Mouse (Mus musculus) cerebellum, adult 11 months (tissue): ENCODE results near the gene Tnfrsf4.
A peak's percentile ranks its signal among the peaks of the same experiment; 100 is the strongest.

Experiments
- DNase-seq: peaks from one replicate; pipeline ENCODE4 v3.0.0; 2022

Tnfrsf4 gene

DNA sequence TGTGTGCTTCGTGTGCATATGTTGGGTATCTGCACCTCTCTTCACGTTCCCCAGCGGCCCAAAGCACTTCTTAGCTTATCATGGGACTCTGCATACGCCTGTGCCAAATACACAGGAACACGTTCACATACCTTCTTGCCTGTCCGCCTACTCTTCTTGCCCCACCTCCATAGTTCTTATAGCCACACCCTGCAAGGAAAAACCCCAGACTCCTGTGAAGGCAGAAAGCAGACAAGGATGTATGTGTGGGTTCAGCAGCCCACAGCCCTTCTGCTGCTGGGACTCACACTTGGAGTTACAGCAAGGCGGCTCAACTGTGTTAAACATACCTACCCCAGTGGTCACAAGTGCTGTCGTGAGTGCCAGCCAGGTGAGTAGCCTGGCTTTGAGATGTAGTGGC is at the start of gene Tnfrsf4:
TSS of gene Tnfrsf4 (plus strand) at position 207 of the 400 bp plus-strand sequence.
- no peak for DNase-seq

DNA sequence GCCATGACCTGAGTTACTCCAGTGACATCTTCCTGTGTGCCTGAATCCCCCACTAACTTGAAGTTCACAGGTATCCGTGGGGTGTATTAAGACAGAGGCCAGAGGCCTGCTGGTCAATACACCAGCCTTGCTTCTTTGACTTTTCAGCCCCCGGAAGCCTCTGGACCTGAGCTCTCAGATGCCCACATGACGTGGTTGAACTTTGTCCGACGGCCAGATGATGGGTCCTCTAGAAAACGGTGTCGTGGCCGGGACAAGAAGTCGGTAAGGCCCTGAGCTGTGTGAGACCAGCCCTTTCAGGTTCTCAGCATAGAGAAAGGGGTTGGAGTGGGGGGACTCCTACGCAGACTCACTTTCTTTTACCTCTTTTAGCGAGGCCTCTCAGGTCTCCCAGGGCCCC is 49.2 kb upstream of the Tnfrsf4 start:
- DNase-seq, result no peak

DNA sequence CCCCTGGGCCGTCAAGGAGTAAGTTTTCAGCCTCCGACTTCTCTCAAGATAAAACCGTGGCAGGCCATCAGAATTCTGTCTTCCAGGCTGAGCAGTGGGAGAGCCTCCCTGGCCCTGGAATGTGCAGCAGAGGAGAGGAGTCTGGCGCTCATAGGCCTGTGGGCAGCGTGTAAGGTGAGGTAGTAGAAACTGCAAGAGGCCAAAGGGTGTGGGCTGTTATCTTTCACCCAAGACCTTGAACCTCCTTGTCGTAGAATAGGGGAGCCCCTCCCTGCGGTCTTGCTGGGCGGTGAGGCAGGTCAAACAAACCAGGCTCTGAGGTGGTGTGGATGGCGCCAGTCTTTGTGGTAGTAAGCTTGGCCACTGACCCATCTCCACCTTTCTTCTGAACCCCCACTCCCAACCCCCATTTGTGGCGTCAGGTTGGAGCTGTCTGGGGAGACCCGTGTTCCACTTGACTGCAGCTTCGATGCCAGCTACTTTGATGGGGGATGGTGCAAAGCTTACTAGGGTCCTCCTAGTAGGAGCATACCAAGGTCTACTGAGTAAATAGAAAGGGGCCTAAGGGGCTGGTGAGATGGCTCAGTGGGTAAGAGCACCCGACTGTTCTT is 44.5 kb upstream of the Tnfrsf4 start:
- DNase-seq, result no peak

DNA sequence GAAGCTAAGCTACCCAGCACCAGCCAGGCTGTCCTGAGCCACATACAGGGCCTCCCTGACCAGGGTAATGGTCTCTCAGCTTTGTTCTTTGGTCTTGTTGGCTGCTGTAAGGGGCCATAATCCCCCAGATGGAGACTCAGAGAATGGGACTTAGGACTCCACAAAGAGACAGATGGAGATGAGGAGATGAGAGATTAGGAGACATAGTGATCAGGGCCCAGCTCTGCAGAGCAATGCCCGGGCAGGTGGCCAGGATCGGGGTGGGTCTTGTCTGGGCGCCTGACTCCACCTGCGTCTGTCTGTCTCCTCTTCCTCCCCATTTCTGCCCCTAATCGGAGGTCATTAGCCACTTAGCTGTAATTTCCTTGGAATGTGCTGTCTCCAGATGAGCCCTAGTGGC is 43.4 kb upstream of the Tnfrsf4 start:
- DNase-seq, result no peak

DNA sequence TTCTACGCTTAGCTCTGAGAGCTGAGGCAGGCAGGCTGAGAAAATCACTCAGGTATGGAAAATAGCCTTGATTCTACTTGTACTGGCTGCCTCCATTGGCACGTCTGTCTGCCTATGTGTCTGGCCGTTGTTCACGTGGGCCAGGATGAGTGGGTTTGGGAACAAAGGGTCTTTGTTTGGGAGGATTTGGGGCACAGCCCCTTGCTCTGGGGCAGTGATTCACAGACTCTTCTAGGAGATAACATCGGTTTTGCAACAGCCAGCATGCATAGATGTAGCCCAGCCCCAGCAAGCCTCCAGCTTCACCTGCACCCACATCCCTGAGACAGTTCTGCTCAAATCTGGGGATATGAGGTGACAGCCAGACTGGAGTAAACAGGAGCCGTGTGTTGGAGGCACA is 41.0 kb upstream of the Tnfrsf4 start:
- no peak for DNase-seq

DNA sequence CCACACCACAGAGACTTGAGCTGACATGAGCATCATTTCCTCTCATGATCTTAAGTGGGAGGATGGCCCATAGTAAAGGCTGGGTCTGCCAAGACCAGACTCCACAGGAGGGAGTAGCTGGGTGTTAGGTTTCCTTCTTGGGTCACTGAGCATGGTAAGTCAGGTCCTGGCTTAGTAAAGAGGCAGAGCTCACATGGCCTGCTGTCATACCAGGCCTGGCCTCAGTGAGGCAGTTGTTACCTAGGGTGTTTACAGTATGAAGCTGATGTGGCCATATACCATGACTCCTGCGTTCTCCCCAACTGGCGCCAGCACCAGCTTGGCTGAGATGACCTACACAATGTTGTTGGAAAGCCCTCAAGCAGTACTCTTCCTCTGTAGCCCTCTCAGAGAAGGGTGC is 40.4 kb upstream of the Tnfrsf4 start:
- no peak for DNase-seq

DNA sequence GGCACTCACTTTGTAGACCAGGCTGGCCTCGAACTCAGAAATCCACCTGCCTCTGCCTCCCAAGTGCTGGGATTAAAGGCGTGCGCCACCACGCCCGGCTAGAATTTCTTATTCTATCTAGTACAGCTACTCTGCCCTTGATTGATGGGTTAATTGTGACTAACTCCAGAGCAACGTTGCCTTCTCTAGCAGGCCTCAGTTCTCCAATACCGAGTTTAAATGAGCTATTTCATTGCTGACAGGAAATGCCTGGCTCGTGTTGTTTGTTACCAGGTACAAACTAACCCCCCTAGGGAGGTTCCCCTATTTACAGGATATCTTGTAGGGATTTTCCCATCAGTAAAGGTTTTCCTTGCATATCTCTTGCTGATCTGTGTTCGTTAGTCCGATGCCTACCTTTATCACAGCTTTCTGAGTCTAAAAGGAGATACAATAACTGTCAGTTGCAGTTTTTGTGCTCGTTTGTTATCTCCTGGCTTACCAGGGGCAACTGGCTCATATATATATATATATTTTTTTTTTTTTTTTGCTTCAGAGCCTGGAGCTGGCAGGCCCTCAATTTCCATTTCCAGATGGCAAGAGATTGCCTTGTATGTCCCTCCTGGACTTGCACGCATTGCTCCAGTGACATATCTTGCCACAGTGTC is 32.1 kb upstream of the Tnfrsf4 start:
- no peak for DNase-seq

DNA sequence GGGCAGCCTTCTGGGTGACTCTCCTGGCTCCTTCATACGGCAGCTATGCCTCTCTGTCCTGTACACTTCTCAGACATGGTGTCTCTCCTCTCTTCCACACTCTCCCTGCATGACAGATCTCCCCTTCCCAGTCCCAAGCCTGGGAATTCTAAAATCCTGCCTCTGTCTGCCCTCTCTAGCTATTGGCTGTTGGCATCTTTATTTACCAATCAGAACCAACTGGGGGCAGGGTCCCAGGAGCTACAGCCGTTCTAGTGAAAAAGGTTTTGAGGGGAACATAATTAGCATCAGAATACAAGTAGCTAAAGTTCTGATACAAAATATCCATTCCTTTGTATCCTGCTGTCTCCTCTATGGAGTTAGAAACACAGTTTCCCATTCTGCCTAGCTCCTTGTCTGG is 29.9 kb upstream of the Tnfrsf4 start:
- no peak for DNase-seq

DNA sequence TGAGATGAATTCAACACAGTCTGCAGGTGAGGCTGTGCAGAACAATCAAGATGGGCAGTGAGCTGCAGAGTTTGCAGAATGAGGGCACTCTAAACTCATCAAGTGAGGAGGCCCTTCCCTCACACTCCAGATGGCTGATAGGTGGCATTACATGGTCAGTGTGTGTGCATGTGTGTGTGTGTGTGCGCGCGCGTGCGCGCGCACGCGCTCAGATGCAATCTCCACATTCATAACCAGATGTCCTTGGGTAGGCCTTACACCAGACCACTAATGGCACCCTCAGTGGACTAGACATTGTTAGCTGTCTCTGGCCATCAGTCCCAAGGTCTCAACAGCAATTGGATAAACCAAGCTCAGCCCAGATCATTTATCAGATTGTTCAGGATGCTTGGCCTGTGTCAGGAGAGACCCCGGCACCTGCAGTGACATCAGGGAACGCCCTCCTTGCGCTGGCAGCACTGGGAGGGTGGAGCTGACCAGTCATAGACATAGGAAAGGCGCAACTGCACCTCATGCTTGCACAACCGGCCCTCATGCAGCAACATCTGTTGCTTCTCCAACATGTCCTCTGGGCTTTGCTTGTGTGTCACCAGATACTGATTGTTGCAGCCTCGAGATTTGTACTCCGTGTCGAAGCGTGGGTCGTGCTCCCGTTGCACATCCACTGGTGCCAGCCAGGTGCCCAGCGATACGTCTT is 22.3 kb upstream of the Tnfrsf4 start:
- peak; percentile 61 for DNase-seq

DNA sequence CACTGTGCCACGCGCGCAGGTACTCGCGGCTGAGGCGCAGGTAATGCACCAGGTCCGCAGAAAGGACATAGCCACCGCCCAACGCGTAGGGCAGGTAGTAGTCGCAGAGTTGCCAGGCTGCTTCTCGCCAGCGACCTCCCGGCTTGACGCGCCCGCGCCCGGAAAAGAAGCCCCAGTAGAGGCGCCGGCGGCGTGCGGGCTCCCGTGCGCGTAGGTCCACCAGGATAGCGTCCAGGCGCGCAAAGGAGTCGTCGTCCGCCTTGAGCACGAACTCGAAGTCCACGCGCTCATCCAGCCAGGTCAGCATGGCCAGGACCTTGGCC is 21.8 kb upstream of the Tnfrsf4 start:
- DNase-seq, result no peak

DNA sequence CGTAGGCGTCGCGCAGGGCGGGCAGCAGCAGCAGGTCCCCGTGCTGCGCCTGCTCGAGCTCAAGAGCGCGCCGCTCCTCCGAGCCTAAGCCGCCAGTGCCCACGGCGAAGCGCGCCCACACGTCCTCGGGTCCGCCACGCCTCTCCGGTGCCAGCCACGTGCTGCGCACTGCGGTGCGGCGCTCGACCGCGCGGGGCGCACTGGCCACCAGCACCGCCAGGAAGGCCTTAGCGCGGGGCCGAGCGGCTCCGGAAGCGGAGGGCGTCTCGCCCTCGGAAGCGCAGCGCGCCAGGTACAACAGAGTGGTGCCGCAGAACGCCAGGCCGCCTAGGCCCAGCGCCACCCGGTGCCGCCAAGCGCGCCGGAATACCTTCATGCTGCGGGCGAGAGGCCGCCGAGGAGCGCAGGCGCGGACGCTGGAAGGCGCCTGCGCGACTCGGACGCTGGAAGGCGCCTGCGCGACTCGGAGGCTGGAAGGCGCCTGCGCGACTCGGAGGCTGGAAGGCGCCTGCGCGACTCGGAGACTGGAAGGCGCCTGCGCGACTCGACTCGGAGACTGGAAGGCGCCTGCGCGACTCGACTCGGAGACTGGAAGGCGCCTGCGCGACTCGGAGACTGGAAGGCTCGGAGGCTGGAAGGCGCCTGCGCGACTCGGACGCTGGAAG is 21.3 kb upstream of the Tnfrsf4 start, which contains the start of the genes B3galt6 and Sdf4:
TSS of gene B3galt6 (minus strand) at position 409 of the 665 bp plus-strand sequence.
TSS of gene Sdf4 (plus strand) at position 632 of the 665 bp plus-strand sequence.
- peak; percentile 87 for DNase-seq

DNA sequence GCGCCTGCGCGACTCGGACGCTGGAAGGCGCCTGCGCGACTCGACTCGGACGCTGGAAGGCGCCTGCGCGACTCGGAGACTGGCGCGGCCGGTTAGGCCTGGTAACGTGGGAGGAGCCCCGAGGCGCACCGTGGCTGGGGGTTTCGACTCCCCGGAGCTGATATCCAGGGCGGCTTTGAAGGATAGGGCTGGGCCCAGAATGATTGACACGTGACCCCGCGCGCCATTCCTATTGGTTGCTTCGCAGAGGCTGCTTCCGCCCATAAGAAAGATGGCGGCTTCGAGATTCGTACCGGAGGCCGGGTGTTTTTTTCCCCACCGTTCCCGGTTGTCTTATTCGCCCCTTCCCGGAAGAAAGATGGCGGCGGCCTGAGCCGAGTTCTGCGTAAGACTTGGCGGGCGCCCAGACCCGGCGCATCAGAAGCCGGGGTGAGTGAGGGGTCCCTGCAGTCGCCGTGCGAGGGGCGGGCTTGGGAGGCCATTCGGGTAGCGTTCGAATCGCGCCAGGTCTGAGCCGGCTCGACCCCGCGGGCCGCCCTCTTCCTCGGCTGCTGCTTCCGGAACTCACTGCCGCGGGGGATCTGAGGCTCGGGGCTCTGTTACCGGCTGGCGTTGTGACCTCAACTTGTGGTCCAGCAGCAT is 20.6 kb upstream of the Tnfrsf4 start:
- DNase-seq, result peak; percentile 96

DNA sequence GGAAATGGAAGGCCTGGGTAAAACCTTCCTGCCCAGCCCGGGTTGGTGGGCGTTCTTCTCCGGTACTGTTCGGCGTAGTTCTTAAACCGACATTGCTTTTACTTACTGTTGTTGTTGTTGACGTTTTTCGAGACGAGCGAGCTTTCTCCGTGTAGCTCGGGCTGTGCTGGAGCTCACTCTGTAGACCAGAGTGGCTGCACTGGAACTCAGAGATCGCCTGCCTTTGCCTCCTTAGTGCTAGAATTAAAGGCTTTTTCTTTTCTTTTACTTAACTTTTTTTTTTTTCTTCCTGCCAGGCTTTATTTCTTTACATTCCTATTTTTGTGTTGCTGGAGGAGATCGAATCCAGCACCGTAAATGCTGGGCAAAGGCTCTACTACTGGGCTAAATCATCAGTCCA is 20.0 kb upstream of the Tnfrsf4 start:
- no peak for DNase-seq

DNA sequence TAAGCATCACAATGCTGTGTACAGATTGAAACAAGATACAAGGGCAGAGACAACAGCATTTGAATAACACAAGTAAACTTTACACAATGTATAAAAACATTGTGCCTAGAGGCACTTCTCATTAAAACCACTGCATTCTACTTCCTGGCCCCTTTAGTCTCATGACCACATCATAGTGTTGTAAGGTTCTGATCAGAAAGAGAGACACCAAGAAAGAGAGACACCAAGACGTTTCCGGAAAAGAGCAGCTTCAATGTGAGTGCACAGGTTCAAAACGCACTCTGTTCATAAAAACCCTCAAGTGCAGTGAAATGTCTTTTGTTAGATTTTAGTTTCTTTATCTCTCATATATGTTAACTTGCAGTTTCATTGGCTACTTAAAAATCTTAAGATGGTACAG is 9.5 kb upstream of the Tnfrsf4 start:
- no peak for DNase-seq

DNA sequence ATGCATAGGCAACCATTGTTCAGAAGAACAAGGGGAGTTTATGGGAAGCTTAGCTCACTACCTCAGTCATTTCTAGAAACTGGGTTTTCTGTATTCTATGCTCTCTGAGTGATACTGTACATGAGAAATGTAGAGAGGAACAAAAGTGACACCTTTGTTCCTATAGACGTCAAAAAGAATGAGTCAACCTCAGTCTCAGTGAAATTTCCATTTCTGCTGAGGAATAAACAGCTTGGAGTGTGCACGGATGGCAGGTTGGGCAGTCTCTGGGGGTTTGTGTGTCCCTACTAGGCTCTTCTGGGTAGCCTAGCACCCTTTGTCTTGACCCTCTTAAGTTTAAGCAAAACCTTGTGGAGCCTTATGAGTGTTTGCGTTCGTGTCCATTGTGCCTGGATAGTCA is 5.3 kb upstream of the Tnfrsf4 start:
- no peak for DNase-seq

DNA sequence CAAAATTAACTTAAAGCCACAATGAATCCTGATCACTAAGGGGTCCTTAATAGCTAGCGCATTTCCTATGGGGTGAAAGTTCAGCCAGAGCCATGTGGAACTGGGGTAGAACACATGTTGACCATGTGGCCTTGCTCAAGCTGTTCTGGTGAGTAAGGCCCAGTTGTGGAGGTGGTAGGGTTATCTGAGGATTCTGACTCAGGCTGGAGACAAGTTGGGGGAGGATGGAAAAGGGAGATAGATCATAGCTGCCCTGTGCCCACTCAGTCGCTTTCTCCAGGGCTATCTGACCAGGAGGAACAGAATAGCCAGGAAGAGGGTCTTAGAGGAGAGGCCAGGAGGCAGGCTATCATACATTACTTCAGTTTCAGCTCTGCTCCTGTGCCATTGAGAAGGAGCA is 793 bp downstream of the Tnfrsf4 start:
- DNase-seq, result no peak

DNA sequence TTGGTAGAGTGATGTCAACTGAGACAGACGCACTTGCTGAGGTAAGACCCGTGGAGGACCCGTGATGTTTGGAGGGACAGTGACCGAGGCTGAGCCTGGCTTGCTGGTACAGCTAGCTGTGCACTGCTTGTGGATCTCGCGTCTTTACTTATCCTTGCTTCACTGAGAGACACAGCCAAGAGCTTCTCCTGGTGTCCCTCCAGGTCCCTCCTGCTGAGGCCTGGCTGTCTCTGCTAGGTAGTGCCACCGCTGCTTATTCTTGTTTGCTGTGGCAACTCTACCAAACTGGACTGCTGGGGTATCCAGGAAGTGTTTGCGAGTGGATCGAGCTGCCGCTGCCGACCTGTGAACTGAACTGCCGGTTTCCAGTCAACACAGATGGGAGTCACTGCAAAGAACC is 6.1 kb downstream of the Tnfrsf4 start:
- no peak for DNase-seq

DNA sequence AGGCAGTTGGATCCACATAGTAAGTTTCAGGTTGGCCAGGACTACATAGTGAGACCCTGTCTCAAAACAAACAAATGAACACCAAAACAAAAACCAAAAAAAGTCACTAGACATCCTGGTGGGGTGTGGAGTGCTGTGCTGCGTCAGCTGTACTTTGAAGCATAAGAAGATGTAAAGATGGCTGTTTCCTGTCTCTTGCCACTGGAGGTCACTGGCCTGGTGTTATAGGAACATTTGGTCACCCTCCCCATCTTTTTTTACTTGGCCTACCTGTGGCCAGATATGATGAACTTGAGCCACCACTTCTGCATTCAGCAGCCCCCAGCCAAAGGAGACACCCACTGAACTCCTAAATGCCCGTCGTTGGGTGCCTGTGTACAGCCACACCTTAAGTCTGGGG is 7.7 kb downstream of the Tnfrsf4 start:
- DNase-seq, result no peak

DNA sequence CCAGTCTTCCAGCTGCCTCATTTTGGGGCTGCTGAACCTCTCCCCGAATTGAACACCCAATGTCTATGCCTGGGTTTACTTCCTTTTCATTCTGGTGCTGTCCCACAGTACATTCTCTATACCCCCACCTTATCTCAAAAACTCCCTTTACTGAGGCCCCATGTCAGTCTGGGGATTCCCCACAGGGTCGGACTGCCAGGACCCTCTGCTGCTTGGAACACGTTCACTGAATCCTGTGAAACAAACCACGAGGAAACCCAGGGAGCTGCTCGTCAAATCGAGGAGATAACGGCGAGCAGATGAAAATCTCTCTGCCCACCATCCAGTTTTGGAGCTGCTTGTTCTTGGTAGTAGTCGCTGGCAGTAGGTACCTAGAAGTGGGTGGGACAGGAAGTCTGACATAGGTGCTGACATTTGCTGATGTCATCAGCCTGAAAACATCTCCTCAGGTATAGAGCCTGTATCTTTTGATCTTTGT is 8.3 kb downstream of the Tnfrsf4 start:
- DNase-seq, result no peak

DNA sequence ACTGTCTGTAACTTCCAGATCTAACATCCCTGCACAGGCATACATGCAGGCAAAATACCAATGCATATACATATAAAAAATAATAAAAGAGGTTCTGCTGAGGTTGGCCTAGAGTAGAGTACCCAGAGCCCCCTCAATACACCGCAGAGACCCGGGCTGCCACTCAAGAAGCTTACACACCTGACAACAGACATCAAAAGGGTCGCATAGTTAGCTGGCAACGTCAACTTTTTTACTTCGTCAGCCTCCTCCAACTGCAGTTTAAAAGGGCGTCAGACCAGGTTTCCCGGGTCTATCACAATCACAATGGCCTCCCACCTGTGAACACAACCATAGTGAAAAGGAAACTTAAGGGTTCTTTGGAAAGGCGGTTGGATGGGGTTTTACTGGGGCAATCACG is 9.9 kb downstream of the Tnfrsf4 start:
- DNase-seq, result no peak

DNA sequence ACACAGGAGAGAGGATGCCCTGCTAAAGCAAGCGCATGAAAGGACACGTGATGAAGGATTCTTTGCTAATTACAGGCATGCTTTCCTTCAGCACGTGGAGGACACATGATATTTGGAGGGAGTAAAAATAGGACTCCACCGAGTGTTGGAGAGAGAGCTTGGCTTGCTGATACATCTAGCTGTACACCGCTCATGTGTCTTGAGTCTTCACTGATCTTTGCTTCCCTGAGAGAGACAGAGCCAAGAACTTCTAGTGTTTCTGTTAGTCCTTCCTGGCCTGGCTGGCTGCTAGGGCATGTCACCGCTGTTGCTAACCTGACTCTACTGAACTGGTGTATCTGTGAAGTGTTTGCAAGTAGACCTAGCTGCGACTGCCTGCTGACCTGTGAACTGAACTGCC is 10.5 kb downstream of the Tnfrsf4 start:
- no peak for DNase-seq

DNA sequence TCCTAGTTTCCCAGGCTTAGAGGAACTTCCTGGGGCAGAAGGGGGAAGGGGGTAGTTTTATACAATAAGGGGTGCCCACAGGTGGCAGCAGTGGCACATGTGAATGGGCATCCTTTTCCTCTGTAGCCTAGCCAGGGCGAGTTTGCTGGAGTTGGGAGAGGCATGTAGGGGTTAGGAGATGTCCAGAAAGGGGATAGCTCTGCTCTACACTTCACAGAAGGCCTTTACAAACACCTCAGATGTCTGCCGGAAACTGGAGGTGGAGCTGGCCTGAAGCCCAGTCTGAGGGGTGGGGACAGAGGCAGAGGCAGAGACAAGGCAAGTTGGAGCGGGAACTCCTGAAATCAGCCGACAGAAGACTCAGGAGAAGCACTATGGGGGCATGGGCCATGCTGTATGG is 12.4 kb downstream of the Tnfrsf4 start, which contains the start of gene Tnfrsf18:
TSS of gene Tnfrsf18 (plus strand) at position 152 of the 400 bp plus-strand sequence.
- DNase-seq, result no peak

DNA sequence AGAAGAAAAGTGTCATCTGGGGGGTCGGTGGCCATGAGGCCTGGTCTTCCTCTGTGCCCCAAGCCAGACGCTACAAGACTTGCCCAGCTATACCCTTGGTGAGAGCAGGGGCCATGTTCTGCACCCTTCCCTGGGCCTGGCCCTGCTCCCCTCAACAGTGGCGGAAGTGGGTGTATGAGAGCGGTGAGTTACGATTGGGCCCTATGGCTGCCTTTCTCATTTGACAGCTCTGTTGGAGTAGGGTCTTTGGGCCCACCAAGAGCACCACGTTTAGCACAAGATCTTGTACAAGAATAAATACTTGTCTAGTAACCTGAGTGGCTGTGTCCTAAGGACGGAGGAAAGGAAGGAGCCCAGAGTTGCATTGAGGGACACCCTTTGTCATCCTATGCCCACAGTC is 14.9 kb downstream of the Tnfrsf4 start:
- no peak for DNase-seq
